In the genomic region with DNA sequence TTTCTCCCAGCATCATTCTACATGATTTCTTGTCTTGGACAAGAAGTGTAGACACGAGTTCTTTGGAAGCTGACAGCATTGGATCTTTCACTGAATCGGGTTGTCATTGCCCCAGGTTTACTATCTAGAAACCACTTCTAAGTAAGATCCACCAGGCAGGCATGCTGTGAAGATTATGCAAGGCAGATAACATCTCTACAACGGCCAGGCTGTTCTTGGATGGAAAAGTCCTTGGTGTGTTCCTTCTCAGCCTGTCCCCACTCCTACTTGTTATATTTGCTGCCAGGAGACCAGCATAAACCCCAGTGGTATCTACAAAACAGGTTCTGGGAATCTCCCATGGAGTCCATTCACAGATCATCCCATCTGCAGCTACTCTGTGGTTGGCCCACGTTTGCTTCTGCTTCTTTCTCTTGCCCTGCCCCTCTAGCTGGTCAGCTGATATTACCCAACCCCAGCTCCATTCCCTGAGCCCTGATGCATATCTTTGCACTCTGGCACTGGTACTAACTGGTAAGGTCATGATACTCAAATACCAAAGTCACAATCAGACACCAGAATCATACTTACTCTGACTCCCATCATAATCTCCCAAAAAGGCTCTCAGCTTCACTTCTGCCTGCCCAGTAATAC, we compare ENCODE assay signal across 24 mouse cellular contexts. TPM values are rescaled to one million over a fixed set of nuclear protein-coding genes. Genes with fewer than 3 reads are reported as not detected.
DNase-seq lines count a peak whose midpoint lies in the region; ATAC-seq and TF ChIP-seq lines count a peak whose summit lies in the region.
"Had no signal": no experiment of that assay in that cellular context is flagged by ENCODE, and none has a peak within 500 bp of the region (broad histone marks: within the 10 kb centered on the region; RNA-seq: fewer than 3 reads in every experiment).

No protein-coding gene starts in this region.

- no peak overlapping the region for H3K4me3 ChIP-seq in G1E (ENCODE audit: low read depth, low read length)
- H3K4me3 ChIP-seq in lung, adult 2 months (replicated peaks; ENCODE audit: extremely low read depth, low read depth, low read length): no peak overlapping the region
- H3K4me3 ChIP-seq: embryonic facial prominence, embryonic 15.5 days; heart, embryonic 13.5 days; hindbrain, embryonic 13.5 days had no signal

- 39% methylated on average over 4 of the region's 4 CpGs for WGBS in lung, adult 2 months

- no peak for TF ChIP-seq POLR2A in lung, adult 2 months (IDR thresholded peaks at IDR 0.05; ENCODE audit: borderline replicate concordance, extremely low read depth, low read depth, low read length)

- DNase-seq in 416B (ENCODE audit: low read depth) (peak; percentile 77), G1E (ENCODE audit: low spot score) (peak; percentile 7)
- no peak for DNase-seq in lung, adult 2 months
- DNase-seq in urinary bladder, adult 2 months (ENCODE audit: low spot score): no peak
- DNase-seq: adrenal gland, adult 2 months; adrenal gland, postnatal 25 days; cerebellum, adult 18-20 months; cerebellum, adult 9-11 months; cerebellum, postnatal 36 days; gastrocnemius, postnatal 14 days; heart, postnatal 4 days had no signal

- TF ChIP-seq CTCF in G1E (IDR thresholded peaks at IDR 0.05; ENCODE audit: low read depth, low read length): no peak
- TF ChIP-seq CTCF in lung, adult 2 months (IDR thresholded peaks at IDR 0.05; ENCODE audit: insufficient read depth, low read length): no peak

- H3K27me3 ChIP-seq in G1E (ENCODE audit: insufficient read depth, low read length): no peaks in the 10 kb centered on the region
- H3K27me3 ChIP-seq: embryonic facial prominence, embryonic 15.5 days; heart, embryonic 13.5 days; hindbrain, embryonic 13.5 days had no signal

- peak; percentile 93 for ATAC-seq in G1E (ENCODE audit: extremely low read depth, insufficient number of reproducible peaks, low FRiP score, poor library complexity, severe bottlenecking)
- ATAC-seq in hematopoietic stem cell, adult 5-6 weeks (replicated peaks in 1 of 2; ENCODE audit: insufficient read depth in 1 of 2, low FRiP score in 2 of 2, low TSS enrichment in 1 of 2, low read depth in 1 of 2, poor library complexity in 2 of 2, severe bottlenecking in 2 of 2): peak; percentile 22 to 29; a peak in 1 of 4 replicates
- 0 out of 2 replicates have a peak, but pooled peaks have one; percentile 43 for ATAC-seq in monocyte, adult 5-6 weeks (replicated peaks; ENCODE audit: insufficient number of reproducible peaks, low FRiP score, low TSS enrichment, poor library complexity, severe bottlenecking)
- ATAC-seq: forebrain, embryonic 16.5 days; hindbrain, postnatal 0 days had no signal

- no peaks in the 10 kb centered on the region for H3K36me3 ChIP-seq in G1E (replicated peaks)
- H3K36me3 ChIP-seq: embryonic facial prominence, embryonic 15.5 days; heart, embryonic 13.5 days; hindbrain, embryonic 13.5 days had no signal

- H3K4me1 ChIP-seq in G1E (ENCODE audit: insufficient read depth, low read depth, low read length): peaks cover 9% of the 10 kb centered on the region
- no peaks in the 10 kb centered on the region for H3K4me1 ChIP-seq in lung, adult 2 months (ENCODE audit: control insufficient read depth, insufficient read depth, low read length)
- H3K4me1 ChIP-seq: embryonic facial prominence, embryonic 15.5 days; heart, embryonic 13.5 days; hindbrain, embryonic 13.5 days had no signal

- H3K9me3 ChIP-seq in G1E (replicated peaks): no peaks in the 10 kb centered on the region
- H3K9me3 ChIP-seq: embryonic facial prominence, embryonic 15.5 days; heart, embryonic 13.5 days; hindbrain, embryonic 13.5 days had no signal

RNA-seq across cellular contexts. Expression of a gene that starts 3.4 kb away (rescaled TPM):
- not detected in 2 replicates for total RNA-seq in G1E (2014; fragmentation: Nextera tagmentation)
- total RNA-seq in G1E (2017): 0.17 TPM in 1 of 2 replicates, not detected in the other
- not detected in 2 replicates for polyA plus RNA-seq in G1E (2012)
- total RNA-seq in hematopoietic stem cell, adult 5-6 weeks (2017): not detected in 2 replicates
- total RNA-seq in monocyte, adult 5-6 weeks (2017): not detected in 3 replicates
- not detected in 2 replicates for polyA plus RNA-seq in lung, adult 2 months (2012; rRNA removed)
- not detected in 2 replicates for polyA plus RNA-seq in urinary bladder, adult 2 months (2012; rRNA removed)
- total RNA-seq: adrenal gland, adult 2 months; adrenal gland, postnatal 25 days; gastrocnemius, postnatal 14 days; heart, postnatal 4 days; hindbrain, postnatal 0 days had no signal
- polyA plus RNA-seq: adrenal gland, adult 2 months; embryonic facial prominence, embryonic 11.5 days; embryonic facial prominence, embryonic 15.5 days; forebrain, embryonic 11.5 days; forebrain, embryonic 16.5 days; frontal cortex, adult 2 months; gonadal fat pad, adult 2 months; heart, embryonic 13.5 days; heart, postnatal 0 days; hindbrain, embryonic 13.5 days; hindbrain, postnatal 0 days; intestine, embryonic 14.5 days had no signal

Comparison
In these comparisons a context has a peak if more than half of its experiments do, and no peak if none do; other contexts are left out.
1. DNase-seq: peak in 416B (single experiment) and G1E (single experiment); none in lung, adult 2 months (single experiment) and urinary bladder, adult 2 months (single experiment).
2. ATAC-seq: peak in every context shown above with its lines; median percentile 93 in G1E; 43 in monocyte, adult 5-6 weeks; 26 in hematopoietic stem cell, adult 5-6 weeks.